Mouse (Mus musculus) heart, postnatal 14 days (tissue): ENCODE data around the gene Ifnz. TPM values are rescaled to one million over a fixed set of nuclear protein-coding genes. Genes with fewer than 3 reads are reported as not detected.
"Not testable (repeated sequence)": the region's sequence is repeated elsewhere in the genome, so short reads cannot be mapped to it uniquely, and the experiment has no call there.

Experiments used
- DNase-seq, 2 experiments: peaks; one replicate each; pipeline ENCODE4 v3.0.0; 2021 to 2022
- intact Hi-C: fragments of 180-260 bp; cut with DNase I; formaldehyde crosslinking; loops from one replicate; pipeline ENCODE4 v1.15.1; 2025
- long read RNA-seq, 2 experiments: library from polyadenylated mRNA; stranded (forward); transcript quantifications; one replicate each; pipeline ENCODE4 v2.0.0; 2021
- total RNA-seq, 2 experiments: library from RNA; stranded (reverse); gene quantifications; 2 replicates each; pipeline ENCODE4 v1.2.3; 2021

The Ifnz gene
- total RNA-seq, result not detected
- long read RNA-seq, experiment 1, result 0 reads
- long read RNA-seq, experiment 2, result 0 reads

DNA sequence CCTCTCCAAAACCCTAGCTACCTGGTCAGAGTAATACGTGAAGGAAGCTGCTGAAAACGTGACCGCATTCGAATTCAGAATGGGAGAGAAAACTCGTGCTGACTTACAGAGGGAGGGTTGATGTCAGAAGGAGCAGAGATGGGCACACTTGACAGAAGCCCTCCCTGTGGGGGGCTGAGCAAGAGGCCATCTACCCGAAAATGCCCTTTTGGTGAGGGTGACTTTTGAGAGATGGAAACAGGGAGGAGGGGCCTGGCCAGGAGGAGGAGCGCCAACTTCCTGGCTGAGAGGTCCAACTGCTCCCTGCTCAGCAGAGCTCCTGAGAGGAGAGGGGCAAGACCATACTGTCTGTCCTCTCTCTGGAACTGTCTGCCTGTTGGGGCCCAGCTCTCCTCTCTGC, at the start of gene Ifnz:
Gene Ifnz, plus strand, starts transcription at position 301 of the 400 bp plus-strand sequence.
- intact Hi-C loops, DNase-seq: not testable (repeated sequence)

DNA sequence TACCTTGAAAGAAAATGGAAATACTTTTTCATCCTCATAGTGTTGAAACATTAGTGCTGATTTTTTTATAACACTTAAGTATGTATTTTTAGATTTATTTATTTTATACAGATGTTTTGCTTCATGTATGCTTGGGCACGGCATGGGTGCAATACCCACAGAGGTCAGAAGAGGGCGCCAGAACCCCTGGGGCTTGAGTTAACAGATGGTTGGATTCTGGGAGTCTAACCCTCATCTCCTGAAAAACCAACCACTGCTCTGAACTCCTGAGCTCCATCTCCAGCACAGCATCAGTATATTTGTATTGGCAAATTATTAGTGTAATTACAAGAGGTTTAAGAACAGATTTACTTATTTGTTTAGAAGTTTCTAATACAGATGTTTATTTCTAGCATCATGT, 43.5 kb upstream of the Ifnz start:
- peak; percentile 75 to 85 for DNase-seq
- intact Hi-C loops, result no loop called here

DNA sequence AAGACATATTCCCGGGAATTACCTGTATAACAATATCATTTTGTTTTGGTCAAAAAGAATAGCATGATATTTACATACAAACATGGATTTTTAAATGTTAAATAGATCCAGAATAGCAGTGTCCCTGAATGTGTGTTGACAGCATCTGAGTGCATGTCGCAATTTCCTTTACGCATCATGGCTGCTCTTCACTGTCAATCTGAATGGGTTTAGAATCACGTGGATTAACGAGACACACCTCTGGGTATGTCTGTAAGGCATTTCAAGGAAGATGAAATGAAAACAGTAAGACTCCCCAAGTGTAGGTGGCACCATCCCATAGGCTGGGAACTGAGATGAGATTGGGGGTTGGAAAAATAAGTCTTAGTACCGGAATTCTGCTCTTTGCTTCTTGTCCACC, 42.9 kb upstream of the Ifnz start:
- no peak for DNase-seq
- intact Hi-C loops, result no loop called here

DNA sequence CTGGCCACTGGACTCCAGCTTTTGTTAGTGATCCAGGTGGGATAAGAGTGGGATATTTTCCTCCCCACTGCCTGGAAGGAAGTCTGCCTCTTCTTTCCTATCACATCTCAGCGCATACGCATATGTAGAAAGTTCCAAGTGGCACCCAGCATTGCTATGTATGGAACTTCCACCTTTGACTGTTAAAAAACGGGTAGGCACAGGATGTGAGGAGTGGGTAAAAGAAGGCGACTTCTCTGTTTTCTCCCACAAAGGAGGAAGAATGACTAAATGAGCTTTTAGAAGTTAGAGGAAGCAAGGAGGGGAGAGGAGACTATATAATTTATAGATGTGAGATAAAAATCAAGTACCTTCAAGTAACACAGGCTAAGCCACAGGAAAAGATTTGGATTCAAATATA, 40.5 kb upstream of the Ifnz start:
- intact Hi-C loops, result no loop called here

DNA sequence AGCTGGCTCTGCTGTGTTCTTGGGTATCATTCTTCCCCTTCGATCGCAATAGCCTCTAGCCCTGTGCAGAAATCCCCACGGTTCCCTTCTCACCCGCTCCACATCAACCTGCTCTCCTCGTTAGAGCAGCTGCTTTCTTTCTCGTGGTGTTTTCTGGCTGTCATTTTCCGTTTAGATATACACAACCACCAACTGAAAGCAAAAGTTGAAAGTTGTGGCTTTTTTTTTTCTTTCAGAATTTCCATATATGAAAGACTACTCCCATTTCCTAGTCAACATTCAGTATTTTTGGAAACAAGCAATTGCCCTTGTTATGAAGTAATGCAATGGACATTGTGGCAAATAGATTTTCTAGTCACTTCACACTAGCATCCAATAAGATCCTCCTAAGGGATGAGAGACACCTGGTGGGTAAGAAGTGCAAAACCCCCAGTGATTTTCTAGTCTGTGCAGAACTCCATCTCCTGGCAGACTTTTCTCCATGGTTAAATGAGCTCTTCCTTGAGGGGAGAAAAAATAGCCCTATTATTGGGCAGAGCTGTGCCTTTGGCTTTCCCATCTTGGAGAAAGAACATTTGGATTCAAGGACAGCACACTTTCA, 39.1 kb upstream of the Ifnz start:
- no peak for DNase-seq
- intact Hi-C loops, result no loop called here

More for the DNA sequence above, 40.5 kb upstream of the Ifnz start:
- no peak for DNase-seq

DNA sequence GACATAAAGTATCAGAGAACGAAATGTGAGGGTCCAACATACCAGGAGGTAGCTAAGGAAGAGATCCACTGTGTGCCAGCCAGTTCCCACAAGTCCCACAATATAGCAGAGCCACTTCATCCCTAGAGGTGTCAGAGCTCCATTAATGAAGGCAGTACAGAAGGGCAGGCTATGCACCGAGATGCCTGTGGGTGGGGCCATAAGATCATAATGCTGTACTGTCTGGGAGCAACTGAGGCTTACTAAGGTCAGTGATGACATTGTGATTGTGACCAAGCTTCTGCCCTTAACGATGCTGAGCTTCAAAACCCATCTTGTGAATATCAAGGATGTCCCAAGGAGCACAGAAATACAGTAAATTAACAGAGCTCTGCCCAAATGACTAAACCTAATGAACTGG, 37.7 kb upstream of the Ifnz start:
- intact Hi-C loops, result no loop called here
- no peak for DNase-seq

DNA sequence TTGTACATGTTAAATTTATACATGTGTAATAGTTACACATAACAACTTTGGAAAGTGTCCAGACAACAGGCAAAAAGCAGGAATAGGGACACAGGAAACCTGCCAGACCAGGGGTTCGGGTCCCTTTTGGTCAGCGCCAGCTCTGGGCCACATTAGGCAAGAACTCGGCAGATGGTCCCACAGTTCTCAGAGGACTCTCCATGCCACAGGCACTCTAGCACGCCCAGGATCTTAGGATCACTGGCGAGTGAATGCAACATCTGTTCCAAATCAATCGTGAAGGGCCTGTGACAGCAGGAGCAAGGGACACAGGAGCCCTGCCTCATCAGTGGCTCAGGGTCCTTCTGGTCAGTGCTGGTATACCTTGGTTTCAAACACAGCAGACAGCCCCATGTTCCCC, 32.0 kb upstream of the Ifnz start:
- no peak for DNase-seq
- intact Hi-C loops, result no loop called here

DNA sequence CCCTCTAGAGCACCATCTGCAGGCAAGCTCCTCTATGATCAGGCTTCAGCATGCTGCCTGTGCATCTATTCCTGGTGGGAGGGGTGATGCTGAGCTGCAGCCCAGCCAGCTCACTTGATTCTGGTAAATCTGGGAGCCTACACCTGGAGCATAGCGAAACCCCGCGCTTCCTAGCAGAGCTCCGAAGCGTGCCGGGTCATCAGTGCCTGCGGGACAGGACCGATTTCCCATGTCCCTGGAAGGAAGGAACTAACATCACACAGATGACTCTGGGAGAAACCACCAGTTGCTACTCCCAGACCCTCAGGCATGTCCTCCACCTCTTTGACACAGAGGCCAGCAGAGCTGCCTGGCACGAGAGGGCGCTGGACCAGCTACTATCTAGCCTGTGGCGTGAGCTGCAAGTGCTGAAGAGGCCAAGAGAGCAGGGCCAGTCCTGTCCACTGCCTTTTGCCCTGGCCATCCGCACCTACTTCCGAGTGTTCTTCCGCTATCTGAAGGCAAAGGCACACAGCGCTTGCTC, 27.1 kb upstream of the Ifnz start, which contains the start of gene Gm13271:
Gene Gm13271, plus strand, starts transcription at position 51 of the 523 bp plus-strand sequence.
- DNase-seq, result peak; percentile 66 to 71

DNA sequence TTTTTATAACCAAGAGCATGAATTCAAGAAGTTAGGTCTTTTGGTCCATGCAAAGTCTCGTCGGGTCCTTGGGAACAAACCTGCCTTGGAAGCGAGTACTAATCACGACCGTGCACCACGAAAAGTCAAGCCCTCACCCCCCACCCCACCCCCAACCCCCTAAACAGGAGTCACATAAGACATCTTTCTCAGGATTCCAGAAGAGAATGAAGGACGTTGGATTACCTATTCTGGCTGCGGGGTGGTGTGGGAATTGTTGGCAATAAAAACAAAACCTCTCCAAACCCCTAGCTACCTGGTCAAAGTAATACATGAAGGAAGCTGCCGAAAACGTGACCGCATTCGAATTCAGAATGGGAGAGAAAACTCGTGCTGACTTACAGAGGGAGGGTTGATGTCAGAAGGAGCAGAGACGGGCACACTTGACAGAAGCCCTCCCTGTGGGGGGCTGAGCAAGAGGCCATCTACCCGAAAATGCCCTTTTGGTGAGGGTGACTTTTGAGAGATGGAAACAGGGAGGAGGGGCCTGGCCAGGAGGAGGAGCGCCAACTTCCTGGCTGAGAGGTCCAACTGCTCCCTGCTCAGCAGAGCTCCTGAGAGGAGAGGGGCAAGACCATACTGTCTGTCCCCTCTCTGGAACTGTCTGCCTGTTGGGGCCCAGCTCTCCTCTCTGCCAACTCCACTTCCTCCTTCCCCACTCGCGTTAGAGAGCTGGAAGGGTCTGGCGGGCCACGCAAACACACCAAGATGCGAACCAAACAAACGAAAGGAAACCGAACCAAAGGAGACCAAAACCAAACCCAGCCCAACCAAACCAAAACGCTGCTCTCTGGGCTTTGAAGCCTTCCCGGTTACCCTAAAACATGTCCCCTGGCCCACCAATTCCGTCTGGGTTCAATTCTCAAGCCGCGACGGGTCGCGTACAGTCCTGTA, 25.1 kb upstream of the Ifnz start:
- intact Hi-C loops, result not testable (repeated sequence)

More for the DNA sequence above, 27.1 kb upstream of the Ifnz start, which contains the start of gene Gm13271:
- intact Hi-C loops, result not testable (repeated sequence)

DNA sequence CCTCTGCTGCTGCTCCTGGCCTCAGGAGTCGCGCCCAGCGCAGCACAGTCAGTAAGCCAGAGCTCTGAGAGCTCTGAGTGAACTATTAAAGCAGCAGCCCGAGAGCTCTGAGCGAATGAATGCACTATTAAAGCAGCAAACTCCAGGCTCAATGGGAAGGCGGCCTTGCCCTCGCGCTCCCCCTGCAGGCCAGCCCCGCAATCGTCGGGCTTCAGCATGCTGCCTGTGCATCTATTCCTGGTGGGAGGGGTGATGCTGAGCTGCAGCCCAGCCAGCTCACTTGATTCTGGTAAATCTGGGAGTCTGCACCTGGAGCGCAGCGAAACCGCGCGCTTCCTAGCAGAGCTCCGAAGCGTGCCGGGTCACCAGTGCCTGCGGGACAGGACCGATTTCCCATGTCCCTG, 24.3 kb upstream of the Ifnz start:
- DNase-seq, result peak; percentile 87 to 89
- intact Hi-C loops, result not testable (repeated sequence)

More for the DNA sequence above, 25.1 kb upstream of the Ifnz start:
- peak in 1 of 2 experiments; percentile 9 for DNase-seq

DNA sequence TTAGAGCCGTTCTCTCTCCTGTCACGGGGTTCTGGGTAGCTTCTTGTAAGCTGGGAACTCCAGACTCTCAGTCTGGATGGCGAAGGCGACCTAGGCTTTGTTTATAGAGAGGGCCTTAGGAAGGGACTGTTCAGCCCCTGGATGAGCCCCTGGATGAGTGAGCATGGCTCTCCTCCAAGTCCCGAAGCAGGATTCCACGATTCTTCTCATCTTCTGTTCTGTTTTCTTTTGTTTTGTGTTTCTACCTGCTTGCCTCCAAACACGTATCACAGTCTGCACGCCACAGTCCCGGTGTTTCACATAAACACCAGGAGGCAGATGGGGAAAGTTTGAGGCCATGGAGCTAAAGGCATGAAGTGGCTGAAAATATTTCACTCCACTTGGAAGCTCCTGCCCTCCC, 23.2 kb upstream of the Ifnz start:
- intact Hi-C loops, DNase-seq: not testable (repeated sequence)

DNA sequence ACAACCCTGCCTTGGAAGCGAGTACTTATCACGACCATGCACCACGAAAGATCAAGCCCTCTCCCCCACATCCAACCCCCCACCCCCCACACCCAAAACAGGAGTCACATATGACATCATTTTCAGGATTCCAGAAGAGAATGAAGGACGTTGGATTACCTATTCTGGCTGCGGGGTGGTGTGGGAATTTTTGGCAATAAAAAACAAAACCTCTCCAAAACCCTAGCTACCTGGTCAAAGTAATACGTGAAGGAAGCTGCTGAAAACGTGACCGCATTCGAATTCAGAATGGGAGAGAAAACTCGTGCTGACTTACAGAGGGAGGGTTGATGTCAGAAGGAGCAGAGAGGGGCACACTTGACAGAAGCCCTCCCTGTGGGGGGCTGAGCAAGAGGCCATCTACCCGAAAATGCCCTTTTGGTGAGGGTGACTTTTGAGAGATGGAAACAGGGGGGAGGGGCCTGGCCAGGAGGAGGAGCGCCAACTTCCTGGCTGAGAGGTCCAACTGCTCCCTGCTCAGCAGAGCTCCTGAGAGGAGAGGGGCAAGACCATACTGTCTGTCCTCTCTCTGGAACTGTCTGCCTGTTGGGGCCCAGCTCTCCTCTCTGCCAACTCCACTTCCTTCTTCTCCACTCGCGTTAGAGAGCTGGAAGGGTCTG, 22.2 kb upstream of the Ifnz start, which contains the start of gene Gm13283:
Gene Gm13283, plus strand, starts transcription at position 510 of the 659 bp plus-strand sequence.
- intact Hi-C loops, result not testable (repeated sequence)
- peak; percentile 26 to 28 for DNase-seq

DNA sequence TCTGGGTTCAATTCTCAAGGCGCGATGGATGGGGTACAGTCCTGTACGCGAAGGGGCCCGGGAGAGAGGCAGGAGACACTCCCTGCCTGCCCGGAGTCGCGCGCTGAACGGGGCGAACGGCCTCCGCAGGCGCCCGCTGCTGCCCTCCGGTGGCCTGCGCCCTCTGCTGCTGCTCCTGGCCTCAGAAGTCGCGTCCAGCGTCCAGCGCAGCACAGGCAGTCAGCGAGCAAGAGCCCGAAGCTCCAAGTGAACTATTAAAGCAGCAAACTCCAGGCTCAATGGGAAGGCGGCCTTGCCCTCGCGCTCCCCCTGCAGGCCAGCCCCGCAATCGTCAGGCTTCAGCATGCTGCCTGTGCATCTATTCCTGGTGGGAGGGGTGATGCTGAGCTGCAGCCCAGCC, 21.5 kb upstream of the Ifnz start:
- intact Hi-C loops, result not testable (repeated sequence)
- DNase-seq, result peak; percentile 82 to 83

DNA sequence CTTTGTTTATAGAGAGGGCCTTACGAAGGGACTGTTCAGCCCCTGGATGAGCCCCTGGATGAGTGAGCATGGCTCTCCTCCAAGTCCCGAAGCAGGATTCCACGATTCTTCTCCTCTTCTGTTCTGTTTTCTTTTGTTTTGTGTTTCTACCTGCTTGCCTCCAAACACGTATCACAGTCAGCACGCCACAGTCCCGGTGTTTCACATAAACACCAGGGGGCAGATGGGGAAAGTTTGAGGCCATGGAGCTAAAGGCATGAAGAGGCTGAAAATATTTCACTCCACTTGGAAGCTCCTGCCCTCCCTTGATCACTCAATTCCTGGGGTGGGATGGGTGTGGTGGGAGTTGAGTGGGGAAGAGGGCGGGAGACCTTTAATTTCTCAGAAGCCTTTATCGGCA, 20.2 kb upstream of the Ifnz start:
- peak; percentile 57 to 67 for DNase-seq

DNA sequence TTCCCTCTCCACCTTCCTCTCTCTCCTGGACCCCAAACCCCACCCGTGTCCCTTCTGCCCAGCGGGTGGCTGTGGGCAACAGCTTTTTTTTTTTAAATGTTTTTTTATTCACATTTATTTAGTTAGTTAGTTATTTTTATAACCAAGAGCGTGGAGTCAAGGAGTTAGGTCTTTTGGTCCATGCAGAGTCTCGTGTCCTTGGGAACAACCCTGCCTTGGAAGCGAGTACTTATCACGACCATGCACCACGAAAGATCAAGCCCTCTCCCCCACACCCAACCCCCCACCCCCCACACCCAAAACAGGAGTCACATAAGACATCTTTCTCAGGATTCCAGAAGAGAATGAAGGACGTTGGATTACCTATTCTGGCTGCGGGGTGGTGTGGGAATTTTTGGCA, 19.6 kb upstream of the Ifnz start:
- DNase-seq, result peak in 1 of 2 experiments; percentile 10
- intact Hi-C loops, result not testable (repeated sequence)

More for the DNA sequence above, 20.2 kb upstream of the Ifnz start:
- intact Hi-C loops, result not testable (repeated sequence)

DNA sequence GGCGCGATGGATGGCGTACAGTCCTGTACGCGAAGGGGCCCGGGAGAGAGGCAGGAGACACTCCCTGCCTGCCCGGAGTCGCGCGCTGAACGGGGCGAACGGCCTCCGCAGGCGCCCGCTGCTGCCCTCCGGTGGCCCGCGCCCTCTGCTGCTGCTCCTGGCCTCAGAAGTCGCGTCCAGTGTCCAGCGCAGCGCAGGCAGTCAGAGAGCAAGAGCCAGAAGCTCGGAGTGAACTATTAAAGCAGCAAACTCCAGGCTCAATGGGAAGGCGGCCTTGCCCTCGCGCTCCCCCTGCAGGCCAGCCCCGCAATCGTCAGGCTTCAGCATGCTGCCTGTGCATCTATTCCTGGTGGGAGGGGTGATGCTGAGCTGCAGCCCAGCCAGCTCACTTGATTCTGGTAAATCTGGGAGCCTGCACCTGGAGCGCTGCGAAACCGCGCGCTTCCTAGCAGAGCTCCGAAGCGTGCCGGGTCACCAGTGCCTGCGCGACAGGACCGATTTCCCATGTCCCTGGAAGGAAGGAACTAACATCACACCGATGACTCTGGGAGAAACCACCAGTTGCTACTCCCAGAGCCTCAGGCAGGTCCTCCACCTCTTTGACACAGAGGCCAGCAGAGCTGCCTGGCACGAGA, 18.4 kb upstream of the Ifnz start:
- intact Hi-C loops, result not testable (repeated sequence)
- peak; percentile 55 to 59 for DNase-seq

DNA sequence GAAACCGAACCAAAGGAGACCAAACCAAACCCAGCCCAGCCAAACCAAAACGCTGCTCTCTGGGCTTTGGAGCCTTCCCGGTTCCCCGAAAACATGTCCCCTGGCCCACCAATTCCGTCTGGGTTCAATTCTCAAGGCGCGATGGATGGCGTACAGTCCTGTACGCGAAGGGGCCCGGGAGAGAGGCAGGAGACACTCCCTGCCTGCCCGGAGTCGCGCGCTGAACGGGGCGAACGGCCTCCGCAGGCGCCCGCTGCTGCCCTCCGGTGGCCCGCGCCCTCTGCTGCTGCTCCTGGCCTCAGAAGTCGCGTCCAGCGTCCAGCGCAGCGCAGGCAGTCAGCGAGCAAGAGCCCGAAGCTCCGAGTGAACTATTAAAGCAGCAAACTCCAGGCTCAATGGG, 8.4 kb upstream of the Ifnz start, which contains the start of gene Gm13290:
Gene Gm13290, plus strand, starts transcription at position 301 of the 400 bp plus-strand sequence.
- DNase-seq, intact Hi-C loops: not testable (repeated sequence)

DNA sequence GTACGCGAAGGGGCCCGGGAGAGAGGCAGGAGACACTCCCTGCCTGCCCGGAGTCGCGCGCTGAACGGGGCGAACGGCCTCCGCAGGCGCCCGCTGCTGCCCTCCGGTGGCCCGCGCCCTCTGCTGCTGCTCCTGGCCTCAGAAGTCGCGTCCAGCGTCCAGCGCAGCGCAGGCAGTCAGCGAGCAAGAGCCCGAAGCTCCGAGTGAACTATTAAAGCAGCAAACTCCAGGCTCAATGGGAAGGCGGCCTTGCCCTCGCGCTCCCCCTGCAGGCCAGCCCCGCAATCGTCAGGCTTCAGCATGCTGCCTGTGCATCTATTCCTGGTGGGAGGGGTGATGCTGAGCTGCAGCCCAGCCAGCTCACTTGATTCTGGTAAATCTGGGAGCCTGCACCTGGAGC, 5.3 kb upstream of the Ifnz start, which contains the start of gene Gm13289:
Gene Gm13289, plus strand, starts transcription at position 301 of the 400 bp plus-strand sequence.
- DNase-seq, intact Hi-C loops: not testable (repeated sequence)

DNA sequence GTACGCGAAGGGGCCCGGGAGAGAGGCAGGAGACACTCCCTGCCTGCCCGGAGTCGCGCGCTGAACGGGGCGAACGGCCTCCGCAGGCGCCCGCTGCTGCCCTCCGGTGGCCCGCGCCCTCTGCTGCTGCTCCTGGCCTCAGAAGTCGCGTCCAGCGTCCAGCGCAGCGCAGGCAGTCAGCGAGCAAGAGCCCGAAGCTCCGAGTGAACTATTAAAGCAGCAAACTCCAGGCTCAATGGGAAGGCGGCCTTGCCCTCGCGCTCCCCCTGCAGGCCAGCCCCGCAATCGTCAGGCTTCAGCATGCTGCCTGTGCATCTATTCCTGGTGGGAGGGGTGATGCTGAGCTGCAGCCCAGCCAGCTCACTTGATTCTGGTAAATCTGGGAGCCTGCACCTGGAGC, 2.4 kb upstream of the Ifnz start, which contains the start of gene Gm13272:
Gene Gm13272, plus strand, starts transcription at position 301 of the 400 bp plus-strand sequence.
- DNase-seq, intact Hi-C loops: not testable (repeated sequence)

DNA sequence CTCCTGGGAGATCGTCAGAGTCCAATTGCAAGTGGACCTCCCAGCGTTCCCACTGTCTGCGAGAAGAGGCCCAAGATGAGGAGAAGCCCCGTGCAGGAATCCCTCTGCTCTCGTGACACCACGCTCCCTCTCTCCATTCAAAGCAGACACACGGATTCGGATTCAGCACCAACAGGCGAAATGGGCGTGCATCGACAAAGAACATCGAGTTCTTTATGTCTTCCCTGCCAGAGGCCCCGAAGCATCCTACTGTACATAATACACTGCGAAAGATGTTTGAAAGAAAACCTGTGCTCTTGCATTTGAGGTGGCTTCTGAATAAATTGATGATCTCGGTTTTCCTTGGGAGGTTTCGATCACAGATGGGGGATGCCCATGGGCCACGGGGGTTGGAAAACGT, 1.6 kb upstream of the Ifnz start:
- DNase-seq, intact Hi-C loops: not testable (repeated sequence)
